Mouse (Mus musculus) kidney, postnatal 14 days (tissue): ENCODE results near the gene Mrpl48.

ENCODE experiments used
- DNase-seq: peaks from one replicate; pipeline ENCODE4 v3.0.0; 2022; ENCODE audit warnings: mixed read lengths

Mrpl48 gene

GRCm38 (mm10) chr7:100533503-100533902 lies 74.6 kb downstream of the Mrpl48 start:
- no peak for DNase-seq

DNA sequence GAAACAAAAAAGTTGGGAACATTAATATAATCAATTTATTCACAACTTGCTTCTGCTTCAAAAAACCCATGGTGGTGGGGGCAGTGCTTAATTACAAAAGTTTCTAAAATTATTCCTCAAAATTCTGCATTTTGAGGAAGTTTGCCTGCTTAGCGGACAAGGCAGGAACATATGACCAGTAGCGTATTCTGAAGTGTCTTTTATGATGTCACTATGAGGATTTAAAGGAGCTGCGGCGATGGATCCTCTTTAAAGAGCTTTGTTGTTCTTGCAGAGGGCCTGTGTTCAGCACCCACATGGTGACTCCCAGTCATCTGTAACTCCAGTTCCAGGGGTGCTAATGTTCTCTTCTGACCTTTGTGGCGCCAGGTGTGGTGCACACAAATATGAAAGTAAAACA lies 77.3 kb downstream of the Mrpl48 start:
- DNase-seq: no peak

GRCm38 (mm10) chr7:100524669-100525068 lies 83.4 kb downstream of the Mrpl48 start:
- DNase-seq: no peak

DNA sequence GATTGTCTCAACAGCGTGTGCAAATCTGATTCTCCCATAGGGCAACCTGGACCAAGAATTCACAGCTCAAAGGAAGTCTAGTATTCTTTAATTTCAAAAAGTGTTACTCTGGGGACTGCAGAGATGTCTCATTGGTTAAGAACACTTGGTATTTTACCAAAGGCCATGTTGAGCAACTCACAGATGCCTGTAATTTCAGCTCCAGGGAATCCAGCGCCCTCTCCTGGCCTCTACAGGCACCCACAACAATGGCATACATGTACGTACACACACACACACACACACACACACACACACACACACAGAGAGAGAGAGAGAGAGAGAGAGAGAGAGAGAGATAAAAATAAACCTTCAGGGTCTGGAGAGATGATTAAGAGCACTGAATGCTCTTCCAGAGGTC lies 85.9 kb downstream of the Mrpl48 start:
- no peak for DNase-seq

- peak; percentile 76 for DNase-seq
Measured at GRCm38 (mm10) chr7:100520663-100521285, 87.3 kb downstream of the Mrpl48 start.

GRCm38 (mm10) chr7:100520204-100520603 lies 87.9 kb downstream of the Mrpl48 start:
- no peak for DNase-seq

DNA sequence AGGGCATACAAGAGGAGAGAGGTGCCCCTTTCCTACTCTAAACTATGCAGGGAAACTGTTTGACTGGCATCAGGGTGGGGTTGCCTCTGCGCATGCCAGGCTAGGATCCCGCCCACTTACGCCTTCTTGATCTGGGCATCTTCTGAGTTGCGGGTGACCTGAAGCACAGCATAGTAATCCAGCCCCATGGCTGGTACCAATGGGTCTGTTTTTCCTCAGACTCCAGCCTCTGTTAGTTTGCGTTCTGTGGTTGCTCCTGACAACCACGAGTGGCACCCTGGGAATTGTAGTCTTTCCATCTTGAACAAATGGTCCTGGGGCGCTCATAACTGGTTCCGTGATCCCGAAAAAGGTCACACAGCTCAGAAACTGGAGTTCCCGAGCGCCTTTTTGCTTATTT lies 93.5 kb downstream of the Mrpl48 start, which contains the start of gene Dnajb13:
Gene Dnajb13 (minus strand): TSS at position 388 of the 400 bp plus-strand sequence.
- no peak for DNase-seq

DNA sequence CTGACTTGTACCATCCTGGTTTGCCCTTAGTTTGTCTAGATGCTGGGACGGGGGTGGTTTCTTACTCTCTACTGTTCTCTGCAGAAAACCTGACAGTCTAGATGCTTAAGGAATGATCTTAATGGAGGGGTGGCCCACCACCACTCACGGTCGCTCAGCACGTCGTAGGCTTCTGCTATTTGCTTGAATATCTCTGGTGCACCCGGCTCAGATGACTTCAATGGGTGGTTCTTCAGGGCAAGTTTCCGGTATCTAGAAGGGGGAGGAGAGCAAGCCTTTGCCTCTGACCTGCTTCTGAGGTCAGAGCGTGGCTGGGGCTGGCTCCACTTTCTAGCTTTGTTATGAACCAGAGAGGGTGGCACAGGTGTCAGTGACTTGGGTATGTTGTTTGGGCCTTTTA lies 96.5 kb downstream of the Mrpl48 start:
- no peak for DNase-seq

DNA sequence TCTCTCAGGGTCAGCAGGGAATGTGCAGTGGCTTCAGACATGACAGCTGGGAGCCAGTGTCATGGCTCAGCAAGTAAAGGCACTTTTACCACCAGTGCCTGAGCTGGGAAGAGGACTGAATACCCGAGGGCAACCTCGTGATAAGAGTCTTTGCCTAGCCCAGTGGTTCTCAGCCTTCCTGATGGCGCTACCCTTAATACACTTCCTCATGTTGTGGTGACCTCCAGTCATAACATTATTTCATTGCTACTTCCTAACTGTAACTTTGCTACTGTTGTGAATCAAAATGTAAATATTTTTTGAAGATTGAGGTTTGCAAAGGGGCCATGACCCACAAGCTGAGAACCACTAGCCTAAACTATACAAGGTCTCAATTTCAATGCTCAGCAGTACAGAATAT lies 99.4 kb downstream of the Mrpl48 start:
- no peak for DNase-seq

- DNase-seq: no peak
Measured at GRCm38 (mm10) chr7:100506494-100506893, 101.6 kb downstream of the Mrpl48 start.

DNA sequence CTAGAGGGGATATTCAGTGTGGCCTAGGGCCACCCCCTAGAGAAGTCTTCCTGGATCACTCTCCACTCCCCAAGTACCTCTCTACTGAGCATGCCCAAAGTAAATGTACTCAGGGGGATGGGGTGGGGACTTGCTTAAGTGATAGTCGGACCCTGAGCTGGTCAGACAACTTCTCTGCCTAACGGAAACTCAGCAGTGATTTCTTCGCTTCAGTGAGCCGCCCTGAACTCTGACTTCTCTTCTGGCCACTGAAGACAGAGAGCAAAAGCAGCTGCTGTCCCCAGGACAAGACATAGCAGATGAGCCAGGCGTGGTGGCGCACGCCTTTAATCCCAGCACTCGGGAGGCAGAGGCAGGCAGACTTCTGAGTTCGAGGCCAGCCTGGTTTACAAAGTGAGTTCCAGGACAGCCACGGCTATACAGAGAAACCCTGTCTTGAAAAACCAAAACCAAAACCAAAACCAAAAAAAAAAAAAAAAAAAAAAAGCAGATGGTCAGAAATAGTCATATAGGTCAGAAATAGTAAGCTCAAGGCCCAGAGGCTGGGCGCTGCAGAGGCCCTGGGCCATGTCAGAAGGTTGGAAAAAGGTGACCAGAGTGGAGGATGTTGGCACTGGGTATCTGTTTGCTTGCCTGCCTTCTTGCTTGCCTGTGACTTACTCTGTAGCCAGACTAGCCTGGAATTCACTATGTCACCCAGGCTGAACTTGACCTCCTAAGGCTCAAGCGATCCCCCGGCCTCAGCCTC lies 103.2 kb downstream of the Mrpl48 start:
- DNase-seq: no peak

DNA sequence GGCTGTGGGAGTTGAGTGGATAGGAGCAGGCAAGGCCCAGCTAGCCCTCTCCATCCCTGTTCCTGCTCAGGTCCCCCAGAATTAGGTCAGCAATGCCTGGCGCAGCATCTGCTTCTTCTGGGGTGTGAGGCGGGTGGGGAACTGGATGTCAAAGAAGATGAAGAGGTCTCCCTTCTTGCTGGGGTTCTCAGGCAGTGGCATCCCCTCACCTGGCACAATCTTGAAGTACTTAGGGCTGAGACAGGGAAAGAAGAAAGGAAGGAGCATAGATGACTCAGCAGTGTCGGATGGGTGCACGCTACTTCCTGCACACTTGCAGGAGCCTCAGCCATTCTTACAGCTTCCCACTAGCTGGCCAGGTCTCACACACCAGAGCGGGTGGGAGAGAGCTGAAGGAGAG lies 105.0 kb downstream of the Mrpl48 start:
- no peak for DNase-seq

- no peak for DNase-seq
Measured at GRCm38 (mm10) chr7:100502374-100502922, 105.7 kb downstream of the Mrpl48 start.

GRCm38 (mm10) chr7:100501844-100502373 lies 106.2 kb downstream of the Mrpl48 start:
- DNase-seq: no peak

DNA sequence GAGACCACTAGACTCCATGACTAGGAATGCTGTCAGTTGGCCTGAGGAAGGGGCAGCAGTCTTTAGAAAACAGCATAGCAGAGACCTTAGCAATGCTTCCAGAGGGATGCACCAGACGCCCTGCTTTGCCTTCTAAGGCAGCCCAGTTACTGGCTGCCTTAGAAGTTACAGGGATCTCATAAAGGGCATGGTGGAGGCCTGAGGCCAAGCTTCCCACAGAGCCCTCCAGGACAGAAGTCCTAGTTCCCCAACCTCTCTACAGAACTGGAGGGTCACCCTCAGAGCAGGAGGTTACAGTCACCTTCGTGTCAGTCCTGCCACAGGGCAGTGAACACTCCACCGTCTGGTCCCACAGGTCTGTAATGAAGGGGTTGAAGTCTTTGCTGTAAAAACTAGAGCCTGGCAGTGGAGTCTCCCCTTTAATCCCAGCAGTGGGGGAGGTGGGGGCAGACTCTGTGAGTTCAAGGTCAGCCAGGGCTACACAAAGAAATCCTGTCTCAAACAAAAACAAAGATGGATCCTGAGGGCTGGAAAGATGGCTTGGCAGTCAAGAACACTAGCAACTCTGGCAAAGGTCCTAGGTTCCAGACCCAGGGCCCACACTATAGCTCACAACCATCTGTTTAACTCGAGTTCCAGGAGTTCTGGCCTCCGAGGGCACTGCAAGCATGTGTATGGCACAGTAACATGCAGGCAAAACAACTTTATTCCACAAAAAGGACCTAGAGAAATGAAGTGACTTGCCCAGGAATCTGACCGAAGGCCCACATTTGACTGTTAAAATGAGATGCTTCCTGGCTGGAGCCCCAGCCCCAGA lies 106.9 kb downstream of the Mrpl48 start:
- no peak for DNase-seq

DNA sequence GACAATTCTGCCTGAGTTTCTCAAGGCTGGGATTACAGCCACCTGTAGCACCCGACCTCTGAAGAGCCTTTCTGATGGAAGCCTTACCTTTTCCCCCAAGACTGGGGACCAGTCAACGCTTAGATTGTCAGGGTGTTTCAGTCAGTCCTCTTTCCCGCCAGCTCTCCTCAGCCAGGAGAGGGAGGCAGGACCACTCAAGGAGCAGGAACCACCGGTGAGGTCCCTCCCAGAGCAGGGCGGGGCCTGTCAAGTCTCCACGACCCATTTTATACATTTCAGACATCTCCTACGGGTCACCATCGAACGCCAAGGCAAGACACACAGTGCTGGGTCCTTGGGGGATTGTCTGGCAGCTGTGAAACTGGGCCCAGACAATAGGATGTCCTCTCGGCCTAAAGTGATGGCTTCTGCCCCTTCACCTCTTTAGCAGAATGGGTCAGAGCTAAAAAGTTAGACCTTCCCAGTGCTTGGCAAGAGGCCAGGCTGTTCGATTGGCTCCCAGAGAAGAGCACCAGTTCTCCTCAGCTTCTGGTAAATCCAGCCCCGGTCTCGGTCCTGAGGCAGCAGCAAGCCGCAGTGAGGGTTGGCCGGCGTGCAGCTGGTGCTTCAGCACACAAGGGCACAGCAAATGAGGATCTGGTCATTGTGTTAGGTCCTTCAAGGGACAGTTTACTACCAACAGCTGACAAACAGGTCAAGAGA lies 107.7 kb downstream of the Mrpl48 start:
- no peak for DNase-seq

DNA sequence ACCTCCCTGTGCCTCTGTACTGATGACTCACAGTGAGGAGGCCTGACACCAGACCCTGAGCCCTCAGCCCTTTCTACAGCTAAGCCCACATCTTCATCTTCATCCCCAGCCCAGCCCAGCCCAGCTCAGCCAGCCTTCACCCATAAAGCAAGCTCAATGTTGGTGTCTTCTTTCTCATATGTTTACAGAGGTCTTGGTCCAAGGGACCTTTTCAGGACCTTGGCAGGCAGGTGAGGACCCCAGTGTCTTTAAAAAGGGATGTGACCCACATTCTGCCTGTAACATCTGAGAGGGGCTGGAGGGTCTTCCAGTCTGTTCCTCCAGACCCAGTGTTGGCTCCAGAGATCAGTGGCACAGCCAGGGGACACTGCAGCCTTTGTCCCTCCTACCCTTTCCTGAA lies 108.6 kb downstream of the Mrpl48 start:
- DNase-seq: no peak

- DNase-seq: no peak
Measured at GRCm38 (mm10) chr7:100497982-100498381, 110.1 kb downstream of the Mrpl48 start.

DNA sequence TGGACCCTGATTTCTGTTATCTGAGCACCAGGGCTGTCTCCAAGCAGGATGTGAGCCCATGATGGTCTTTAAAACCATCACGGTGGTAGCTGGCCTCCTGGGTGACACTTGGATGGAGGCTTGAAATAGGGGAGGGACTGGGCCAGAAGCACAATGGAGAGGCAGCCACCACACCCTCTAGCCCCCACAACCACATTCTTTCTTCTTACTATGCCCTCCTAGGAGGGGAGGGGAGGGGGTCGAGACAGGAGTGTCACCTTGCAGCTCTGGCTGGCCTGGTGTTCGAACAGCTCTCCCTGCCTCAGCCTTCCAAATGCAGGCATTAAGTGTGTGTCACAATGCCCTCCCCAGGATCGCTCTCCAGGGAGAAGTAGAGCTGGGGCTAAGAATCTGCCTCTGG lies 110.7 kb downstream of the Mrpl48 start:
- no peak for DNase-seq

DNA sequence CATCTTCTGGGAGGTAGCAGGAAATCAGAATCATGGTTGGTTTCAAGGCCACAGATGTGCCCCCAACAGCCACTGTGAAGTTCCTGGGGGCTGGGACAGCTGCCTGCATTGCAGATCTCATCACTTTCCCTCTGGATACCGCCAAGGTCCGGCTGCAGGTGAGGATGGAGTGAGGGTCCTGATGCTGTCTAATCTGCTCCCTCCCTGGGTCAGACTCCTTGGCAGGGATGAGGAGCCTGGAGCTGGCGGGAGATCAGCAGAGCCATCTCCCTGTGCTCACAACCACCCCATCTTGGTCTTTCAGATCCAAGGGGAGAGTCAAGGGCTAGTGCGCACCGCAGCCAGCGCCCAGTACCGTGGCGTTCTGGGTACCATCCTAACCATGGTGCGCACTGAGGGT lies 111.3 kb downstream of the Mrpl48 start:
- DNase-seq: no peak

DNA sequence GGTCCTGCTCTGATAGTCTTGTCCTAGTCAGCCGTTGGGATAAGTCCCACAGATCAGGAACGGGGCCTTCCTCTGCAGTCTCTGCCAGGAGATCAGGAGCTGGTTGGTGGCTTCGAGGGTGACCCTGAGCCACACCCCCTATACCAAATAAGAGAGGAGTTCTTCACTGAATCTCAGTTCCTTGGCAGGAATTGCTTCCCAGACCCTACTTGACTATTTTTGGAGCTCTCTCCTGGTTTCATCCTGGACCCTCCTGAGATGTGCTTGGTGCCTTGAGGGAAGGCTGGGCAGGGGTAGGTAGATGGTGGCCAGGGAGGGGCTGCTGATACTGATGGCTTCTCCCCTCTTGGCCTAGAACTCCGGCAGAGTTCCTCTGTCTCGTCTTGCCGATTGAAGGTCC lies 111.7 kb downstream of the Mrpl48 start:
- DNase-seq: no peak
